ENCODE assay signal across 12 mouse cellular contexts in the genomic region with DNA sequence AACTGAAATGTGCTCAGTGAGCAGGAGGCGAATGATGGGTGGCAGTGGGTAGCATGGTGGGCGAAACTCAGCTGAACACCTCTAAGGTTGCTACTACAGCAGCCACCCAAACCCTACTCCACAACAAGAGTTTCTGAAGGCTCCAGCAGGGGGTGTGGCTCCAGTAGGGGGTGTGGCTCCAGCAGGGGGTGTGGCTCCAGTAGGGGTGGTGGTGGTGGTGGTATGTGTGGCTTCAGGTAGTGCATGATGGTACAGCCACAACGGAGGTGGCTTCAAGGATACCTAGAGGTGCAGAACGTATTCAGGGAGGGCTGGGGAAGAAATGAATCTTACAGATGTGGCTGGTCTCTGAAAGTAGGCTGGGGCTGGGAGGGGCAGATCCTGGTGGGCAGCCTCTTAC. TPM values are rescaled to one million over a fixed set of nuclear protein-coding genes. Genes with fewer than 3 reads are reported as not detected.
A peak's percentile ranks its signal among the peaks of the same experiment; 100 is the strongest.
DNase-seq lines count a peak whose midpoint lies in the region; ATAC-seq and TF ChIP-seq lines count a peak whose summit lies in the region.
"Had no signal": no experiment of that assay in that cellular context is flagged by ENCODE, and none has a peak within 500 bp of the region (broad histone marks: within the 10 kb centered on the region; RNA-seq: fewer than 3 reads in every experiment).

No protein-coding gene starts in this region.

- H3K4me3 ChIP-seq in liver, embryonic 14.5 days (ENCODE audit: insufficient read depth in 1 of 2, low read depth in 2 of 2, low read length in 2 of 2): no peak overlapping the region
- no peak overlapping the region for H3K4me3 ChIP-seq in hindbrain, embryonic 11.5 days (ENCODE audit: low read depth, low read length)
- H3K4me3 ChIP-seq: heart, adult 2 months; hindbrain, embryonic 15.5 days had no signal

- ATAC-seq in liver, embryonic 14.5 days (ENCODE audit: insufficient read depth): no peak
- ATAC-seq in hindbrain, embryonic 11.5 days (ENCODE audit: low FRiP score): no peak

- no peaks in the 10 kb centered on the region for H3K36me3 ChIP-seq in liver, embryonic 14.5 days (replicated peaks; ENCODE audit: control insufficient read depth, insufficient read depth, low read depth)
- no peaks in the 10 kb centered on the region for H3K36me3 ChIP-seq in hindbrain, embryonic 11.5 days (ENCODE audit: control insufficient read depth, insufficient read depth, low read length)
- H3K36me3 ChIP-seq: hindbrain, embryonic 15.5 days had no signal

- TF ChIP-seq EP300 in liver, embryonic 14.5 days (IDR thresholded peaks at IDR 0.05; ENCODE audit: low read depth): no peak

- 0 out of 2 replicates have a peak, but pooled peaks have one; percentile 18 for TF ChIP-seq CTCF in liver, embryonic 14.5 days (IDR thresholded peaks at IDR 0.05; ENCODE audit: low read depth)

- no peaks in the 10 kb centered on the region for H3K9me3 ChIP-seq in liver, embryonic 14.5 days (ENCODE audit: control insufficient read depth, low read length)
- no peaks in the 10 kb centered on the region for H3K9me3 ChIP-seq in hindbrain, embryonic 11.5 days (ENCODE audit: control insufficient read depth, low read length)
- H3K9me3 ChIP-seq: hindbrain, embryonic 15.5 days had no signal

- H3K27ac ChIP-seq in liver, embryonic 14.5 days: no peak overlapping the region
- no peak overlapping the region for H3K27ac ChIP-seq in hindbrain, embryonic 11.5 days (ENCODE audit: low read depth, low read length)
- H3K27ac ChIP-seq: heart, adult 2 months; hindbrain, embryonic 15.5 days had no signal

- 31% methylated on average over 4 of the region's 4 CpGs for WGBS in liver, embryonic 14.5 days (ENCODE audit: insufficient replicate concordance)
- WGBS in hindbrain, embryonic 11.5 days: 77% methylated on average over 4 of the region's 4 CpGs

- no peak overlapping the region for H3K9ac ChIP-seq in liver, embryonic 14.5 days (replicated peaks)
- no peak overlapping the region for H3K9ac ChIP-seq in hindbrain, embryonic 11.5 days (ENCODE audit: low read depth, low read length)
- H3K9ac ChIP-seq: hindbrain, embryonic 15.5 days had no signal

- H3K4me1 ChIP-seq in liver, embryonic 14.5 days (replicated peaks; ENCODE audit: control insufficient read depth in 2 of 2, insufficient read depth in 2 of 2, low read length in 1 of 2): peaks cover 16 to 24% of the 10 kb centered on the region in 2 experiments
- H3K4me1 ChIP-seq in hindbrain, embryonic 11.5 days (replicated peaks; ENCODE audit: control insufficient read depth, insufficient read depth, low read length): peaks cover 3% of the 10 kb centered on the region; the same call in 1 of the 2 replicates

- peak; percentile 10 for DNase-seq in cerebellum, adult 11-12 months
- no peak for DNase-seq in cerebellum, adult 11 months
- DNase-seq in retina, embryonic 14.5 days (ENCODE audit: low spot score): peak; percentile 7
- DNase-seq in retina, postnatal 1 day: no peak
- no peak for DNase-seq in liver, embryonic 14.5 days (ENCODE audit: low read depth in 3 of 3, low spot score in 3 of 3)
- DNase-seq in thymus, postnatal 4 days: peak; percentile 71
- DNase-seq in left cerebral cortex, adult 9 months (ENCODE audit: low spot score in 2 of 2): no peak
- DNase-seq in hindbrain, embryonic 11.5 days (ENCODE audit: low spot score): no peak
- DNase-seq: embryo, embryonic 11 days; heart, adult 2 months; right cerebral cortex, postnatal 4 days had no signal

- H3K27me3 ChIP-seq in liver, embryonic 14.5 days (ENCODE audit: control insufficient read depth, insufficient read depth, low read length): no peaks in the 10 kb centered on the region
- no peaks in the 10 kb centered on the region for H3K27me3 ChIP-seq in hindbrain, embryonic 11.5 days (ENCODE audit: control insufficient read depth, insufficient read depth, low read length)
- H3K27me3 ChIP-seq: hindbrain, embryonic 15.5 days had no signal

- no peak overlapping the region for H3K4me2 ChIP-seq in liver, embryonic 14.5 days (ENCODE audit: low read depth)
- H3K4me2 ChIP-seq in hindbrain, embryonic 11.5 days (replicated peaks; ENCODE audit: low read depth, low read length): no peak overlapping the region

RNA-seq across cellular contexts. Expression of gene Lrp8, which starts 5.7 kb away (rescaled TPM):
- 4.3 and 4.9 TPM in 2 replicates for polyA plus RNA-seq in liver, embryonic 14.5 days (2012; rRNA removed)
- 1.8 and 2.0 TPM in 2 replicates for polyA plus RNA-seq in liver, embryonic 14.5 days (2014; fragmentation: Nextera tagmentation; extraction: Ambion mirVana)
- polyA plus RNA-seq in hindbrain, embryonic 11.5 days (2014; fragmentation: Nextera tagmentation; extraction: Ambion mirVana): 22.6 and 24.9 TPM in 2 replicates

Comparison
In these comparisons a context has a peak if more than half of its experiments do, and no peak if none do; other contexts are left out.
1. DNase-seq: peak in cerebellum, adult 11-12 months (single experiment), retina, embryonic 14.5 days (single experiment) and thymus, postnatal 4 days (single experiment); none in cerebellum, adult 11 months (single experiment), retina, postnatal 1 day (single experiment), liver, embryonic 14.5 days (0 of 3), left cerebral cortex, adult 9 months (0 of 2) and hindbrain, embryonic 11.5 days (single experiment).